Mouse (Mus musculus) heart, embryonic 10.5 days (tissue): ENCODE results near the gene Tcf3. TPM values are rescaled to one million over a fixed set of nuclear protein-coding genes. Genes with fewer than 3 reads are reported as not detected.

Experiments
- DNase-seq: peaks from one replicate; pipeline ENCODE4 v3.0.0-alpha.2; 2017; ENCODE audit warnings: low spot score
- H3K27ac ChIP-seq: fragments of 300-500 bp; sonication (generic); 2 replicates; pipeline ENCODE4 v1.5.1; 2016; ENCODE audit warnings: mild to moderate bottlenecking
- H3K27me3 ChIP-seq: fragments of 300-500 bp; sonication (generic); 2 replicates; pipeline ENCODE4 v1.6.1; 2016; ENCODE audit warnings: mild to moderate bottlenecking; ENCODE audit not compliant: poor library complexity, insufficient read depth, severe bottlenecking
- H3K36me3 ChIP-seq: fragments of 300-500 bp; sonication (generic); 2 replicates; pipeline ENCODE4 v1.6.1; 2016; ENCODE audit warnings: mild to moderate bottlenecking, moderate library complexity
- H3K4me1 ChIP-seq: fragments of 300-500 bp; sonication (generic); 2 replicates; pipeline ENCODE4 v1.6.1; 2016; ENCODE audit warnings: mild to moderate bottlenecking
- H3K4me3 ChIP-seq: fragments of 300-500 bp; sonication (generic); 2 replicates; pipeline ENCODE4 v1.5.1; 2016; ENCODE audit warnings: mild to moderate bottlenecking, moderate library complexity
- H3K9me3 ChIP-seq: fragments of 300-500 bp; sonication (generic); 2 replicates; pipeline ENCODE4 v1.6.1; 2016; ENCODE audit warnings: mild to moderate bottlenecking, moderate library complexity
- WGBS: fragments of 180-500 bp; shearing (Covaris S2); methylation state at CpG from one replicate; pipeline ENCODE4 v1.1.7; 2016; 5-methylcytosine and 5-hydroxymethylcytosine counted together
- polyA plus RNA-seq: library from polyadenylated mRNA; unstranded; fragments of >200 nt; fragmentation: Nextera tagmentation; extraction: Ambion mirVana; gene quantifications from 2 replicates; pipeline ENCODE4 v1.2.1, GENCODE M21; 2016

The Tcf3 gene
- polyA plus RNA-seq, 1 experiment from 2014 or later: 140 TPM

GRCm38 (mm10) chr10:80399191-80399972 lies 34.1 kb downstream of the Tcf3 start, which contains the start of gene Mbd3:
TSS of gene Mbd3 (minus strand) at chr10:80399550.
- H3K27ac ChIP-seq: peak within 1 kb of the TSS; percentile 99
- peak; percentile 100 for DNase-seq
- no peaks in the 10 kb centered on the region for H3K27me3 ChIP-seq
- under 1% methylated on average over 82 of the region's 82 CpGs for WGBS
- peaks cover 65% of the 10 kb centered on the region for H3K36me3 ChIP-seq
- H3K4me1 ChIP-seq: peaks cover 36% of the 10 kb centered on the region
- peak within 1 kb of the TSS; percentile 89 for H3K4me3 ChIP-seq
- no peaks in the 10 kb centered on the region; the same call in 1 of the 2 replicates for H3K9me3 ChIP-seq

GRCm38 (mm10) chr10:80398719-80399190 lies 34.7 kb downstream of the Tcf3 start:
- under 1% methylated on average over 59 of the region's 59 CpGs for WGBS
- Histone ChIP-seq H3K4me1 (peaks cover 40% of the 10 kb centered on the region), H3K27me3 (no peaks in the 10 kb centered on the region), H3K36me3 (peaks cover 65% of the 10 kb centered on the region), H3K27ac (peak overlapping the region; percentile 99), H3K4me3 (peak overlapping the region; percentile 89), H3K9me3 (no peaks in the 10 kb centered on the region; the same call in 1 of the 2 replicates)
- DNase-seq: peak; percentile 99

- H3K27ac ChIP-seq: peak overlapping the region; percentile 99
- 10% methylated on average over 1 of the region's 1 CpGs for WGBS
- peak overlapping the region; percentile 89 for H3K4me3 ChIP-seq
- DNase-seq: no peak
- H3K4me1 ChIP-seq: peaks cover 41% of the 10 kb centered on the region
- H3K9me3 ChIP-seq: no peaks in the 10 kb centered on the region
- H3K36me3 ChIP-seq: peaks cover 65% of the 10 kb centered on the region
- no peaks in the 10 kb centered on the region for H3K27me3 ChIP-seq
Observed at GRCm38 (mm10) chr10:80398174-80398535, 35.3 kb downstream of the Tcf3 start.

GRCm38 (mm10) chr10:80397524-80398173 lies 35.8 kb downstream of the Tcf3 start:
- DNase-seq: no peak
- Histone ChIP-seq H3K4me3 (peak overlapping the region; percentile 89), H3K36me3 (peaks cover 65% of the 10 kb centered on the region), H3K9me3 (no peaks in the 10 kb centered on the region), H3K27ac (peak overlapping the region; percentile 99), H3K4me1 (peaks cover 41% of the 10 kb centered on the region), H3K27me3 (no peaks in the 10 kb centered on the region)
- 64% methylated on average over 8 of the region's 8 CpGs for WGBS

DNA sequence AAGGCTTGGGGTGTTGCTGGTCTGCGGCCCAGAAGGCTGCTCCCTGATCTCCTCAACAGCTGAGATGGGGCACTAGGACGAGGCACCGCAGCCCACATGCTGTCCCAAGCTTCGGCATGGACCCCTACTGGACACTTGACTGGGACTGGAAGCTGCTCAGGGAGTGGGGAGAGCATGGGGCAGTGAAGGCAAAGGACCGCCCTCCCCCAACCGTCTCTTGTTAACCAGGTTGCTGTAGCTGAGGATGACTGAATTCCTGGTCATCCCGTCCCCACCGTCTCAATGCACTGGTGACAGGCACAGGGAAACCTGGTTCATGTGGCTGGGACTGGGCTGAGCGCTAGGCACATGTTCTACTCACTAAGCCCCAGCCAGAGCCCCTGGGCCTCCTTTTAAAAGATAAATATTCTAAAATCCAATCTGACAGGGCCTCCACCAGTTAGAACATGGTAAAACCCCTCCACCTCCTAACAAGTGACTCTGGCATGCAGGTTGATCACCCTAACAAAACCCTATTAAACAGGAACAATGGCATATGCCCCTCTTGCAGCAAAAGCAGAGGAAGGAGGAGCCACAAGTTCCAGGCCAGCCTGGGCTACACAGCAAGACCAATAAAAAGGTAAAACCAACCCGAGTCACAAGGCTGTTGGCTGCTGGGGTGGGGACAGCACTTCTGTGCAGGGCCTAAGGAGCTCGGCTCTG lies 36.5 kb downstream of the Tcf3 start:
- Histone ChIP-seq H3K27me3 (no peaks in the 10 kb centered on the region), H3K27ac (peak overlapping the region; percentile 99), H3K36me3 (peaks cover 65% of the 10 kb centered on the region), H3K9me3 (no peaks in the 10 kb centered on the region), H3K4me3 (peak overlapping the region; percentile 89), H3K4me1 (peaks cover 41% of the 10 kb centered on the region)
- no peak for DNase-seq
- 91% methylated on average over 11 of the region's 11 CpGs for WGBS

GRCm38 (mm10) chr10:80395025-80395627 lies 38.3 kb downstream of the Tcf3 start:
- H3K4me3 ChIP-seq: 0 out of 2 replicates have a peak overlapping the region, but pooled peaks have one; percentile 15
- no peaks in the 10 kb centered on the region for H3K9me3 ChIP-seq
- no peak for DNase-seq
- peaks cover 76% of the 10 kb centered on the region for H3K36me3 ChIP-seq
- H3K27ac ChIP-seq: no peak overlapping the region
- peaks cover 29% of the 10 kb centered on the region for H3K4me1 ChIP-seq
- no peaks in the 10 kb centered on the region for H3K27me3 ChIP-seq
- WGBS: 95% methylated on average over 35 of the region's 35 CpGs

GRCm38 (mm10) chr10:80392687-80393086 lies 40.8 kb downstream of the Tcf3 start:
- Histone ChIP-seq H3K4me1 (peaks cover 27% of the 10 kb centered on the region), H3K27ac (no peak overlapping the region), H3K36me3 (peaks cover 78% of the 10 kb centered on the region), H3K4me3 (no peak overlapping the region), H3K9me3 (no peaks in the 10 kb centered on the region), H3K27me3 (no peaks in the 10 kb centered on the region)
- no peak for DNase-seq
- WGBS: 91% methylated on average over 5 of the region's 5 CpGs

- 87% methylated on average over 9 of the region's 9 CpGs for WGBS
- Histone ChIP-seq H3K27ac (no peak overlapping the region), H3K4me3 (no peak overlapping the region), H3K27me3 (no peaks in the 10 kb centered on the region), H3K9me3 (no peaks in the 10 kb centered on the region), H3K4me1 (peaks cover 30% of the 10 kb centered on the region), H3K36me3 (peaks cover 60% of the 10 kb centered on the region)
- no peak for DNase-seq
Observed at GRCm38 (mm10) chr10:80390697-80391096, 42.8 kb downstream of the Tcf3 start.

- peaks cover 51% of the 10 kb centered on the region for H3K36me3 ChIP-seq
- 77% methylated on average over 4 of the region's 4 CpGs for WGBS
- no peaks in the 10 kb centered on the region for H3K9me3 ChIP-seq
- no peaks in the 10 kb centered on the region for H3K27me3 ChIP-seq
- peaks cover 45% of the 10 kb centered on the region for H3K4me1 ChIP-seq
- H3K27ac ChIP-seq: no peak overlapping the region
- DNase-seq: no peak
- no peak overlapping the region for H3K4me3 ChIP-seq
Observed at GRCm38 (mm10) chr10:80389185-80389708, 44.2 kb downstream of the Tcf3 start.

DNA sequence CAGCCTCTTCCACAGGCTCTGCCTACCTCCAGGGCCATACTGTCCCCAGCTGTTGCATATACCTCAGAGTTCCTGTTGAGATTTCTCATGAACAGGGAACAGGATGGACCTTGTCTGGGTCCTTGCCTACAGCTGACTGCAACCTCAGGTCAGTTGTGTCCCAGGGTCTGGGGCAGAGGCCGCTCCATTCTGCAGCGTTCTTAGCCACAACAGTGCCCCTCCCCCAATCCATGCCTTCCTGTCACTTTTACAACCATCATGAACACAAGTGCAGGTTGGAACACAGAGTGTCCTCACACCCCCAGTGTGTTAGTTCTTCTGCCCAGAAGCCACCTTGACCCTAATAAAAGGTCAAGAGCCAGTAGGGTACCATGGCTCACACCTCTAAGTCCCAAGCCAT lies 44.7 kb downstream of the Tcf3 start:
- peak overlapping the region; percentile 87 for H3K4me3 ChIP-seq
- no peak for DNase-seq
- peaks cover 51% of the 10 kb centered on the region for H3K36me3 ChIP-seq
- no peaks in the 10 kb centered on the region for H3K27me3 ChIP-seq
- 40% methylated on average over 2 of the region's 2 CpGs for WGBS
- H3K27ac ChIP-seq: peak overlapping the region; percentile 94; the same call in 1 of the 2 replicates
- peaks cover 46% of the 10 kb centered on the region for H3K4me1 ChIP-seq
- no peaks in the 10 kb centered on the region for H3K9me3 ChIP-seq

DNA sequence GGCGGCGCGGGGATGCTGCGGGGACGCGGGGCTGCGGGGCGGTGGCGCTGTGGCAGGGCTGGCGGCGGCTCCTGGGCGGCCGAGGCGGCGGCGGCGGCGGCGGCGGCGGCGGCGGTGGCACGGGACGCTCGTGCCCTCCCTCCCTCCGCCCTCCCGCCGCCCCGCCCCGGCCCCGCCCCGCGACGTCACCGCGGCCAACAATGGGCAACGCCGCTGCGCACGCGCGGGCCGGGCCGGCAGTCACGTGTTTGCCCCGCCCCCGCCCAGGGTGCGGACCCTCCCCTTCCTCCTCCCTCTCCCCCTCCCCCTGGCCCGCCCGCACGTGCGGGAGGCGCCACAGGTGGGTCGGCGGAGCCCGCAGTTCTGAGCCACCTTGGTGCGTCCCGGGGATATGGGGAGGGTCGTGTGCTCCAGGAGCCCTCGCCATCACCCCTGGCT lies 45.9 kb downstream of the Tcf3 start, which contains the start of gene Mex3d:
Mex3d (minus strand) TSS at position 138 of the 438 bp plus-strand sequence.
- Histone ChIP-seq H3K27ac (peak within 1 kb of the TSS; percentile 94), H3K4me3 (peak within 1 kb of the TSS; percentile 87), H3K9me3 (no peaks in the 10 kb centered on the region), H3K27me3 (no peaks in the 10 kb centered on the region), H3K4me1 (peaks cover 50% of the 10 kb centered on the region), H3K36me3 (peaks cover 51% of the 10 kb centered on the region)
- DNase-seq: peak; percentile 92
- 5% methylated on average over 49 of the region's 61 CpGs for WGBS
